Mouse (Mus musculus) kidney, adult 2 months (tissue): Measurements from ENCODE around the gene Ash1l.

ENCODE experiments used
- CTCF ChIP-seq: fragments of 200-500 bp; conservative IDR thresholded peaks from 2 replicates; pipeline ENCODE4 v1.5.1; 2011; ENCODE audit warnings: low read depth, mild to moderate bottlenecking, control low read depth, low read length, moderate library complexity, mixed read lengths; ENCODE audit not compliant: insufficient read depth, insufficient read length
- POLR2A ChIP-seq: fragments of 200-500 bp; IDR thresholded peaks from one replicate; pipeline ENCODE4 v1.6.1; 2011; ENCODE audit warnings: low read depth, low read length, control low read depth

GRCm38 (mm10) chr3:89106881-89107280 lies 156.5 kb downstream of the Ash1l start:
- TF ChIP-seq CTCF (no peak), POLR2A (no peak)
